Mouse (Mus musculus) c-Kit-positive CD71-negative TER-119-negative erythroid progenitor cells, embryonic 14.5 days (primary cell): Measurements from ENCODE around the gene Trem1.
A peak's percentile ranks its signal among the peaks of the same experiment; 100 is the strongest.

Source experiments
- DNase-seq: peaks from one replicate; pipeline ENCODE4 v3.0.0-alpha.2; 2013; ENCODE audit warnings: low read depth

Gene Trem1

GRCm38 (mm10) chr17:48232518-48232917 lies at the start of gene Trem1:
TSS of gene Trem1 (plus strand) at chr17:48232768.
- DNase-seq = peak; percentile 55

GRCm38 (mm10) chr17:48185252-48185651 lies 47.3 kb upstream of the Trem1 start:
- no peak for DNase-seq

- DNase-seq = no peak
Measured at GRCm38 (mm10) chr17:48192366-48192765, 40.2 kb upstream of the Trem1 start.

DNA sequence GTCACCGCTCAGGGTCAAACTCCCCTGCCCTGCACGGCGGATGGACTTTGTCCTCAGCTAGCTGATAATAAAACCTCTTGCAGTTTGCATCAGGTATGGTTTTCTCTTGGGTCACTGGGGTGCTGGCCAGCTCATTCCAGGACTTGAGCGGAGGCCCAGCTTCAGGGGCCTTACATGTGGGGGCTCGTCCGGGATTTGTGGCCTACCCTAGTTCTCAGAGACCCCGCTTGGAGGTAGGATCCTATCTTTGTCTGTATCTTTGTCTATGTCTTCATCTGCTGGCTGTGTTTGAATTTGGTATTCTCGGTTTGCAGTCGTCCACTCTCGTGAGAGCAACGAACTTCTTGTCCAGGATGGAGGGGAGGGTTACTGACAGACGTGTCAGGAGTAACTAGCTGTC lies 29.5 kb upstream of the Trem1 start:
- no peak for DNase-seq

- DNase-seq = no peak
Measured at GRCm38 (mm10) chr17:48212596-48212995, 20.0 kb upstream of the Trem1 start.

- DNase-seq = no peak
Measured at GRCm38 (mm10) chr17:48213511-48213910, 19.1 kb upstream of the Trem1 start.

GRCm38 (mm10) chr17:48215429-48215828 lies 17.1 kb upstream of the Trem1 start:
- DNase-seq = no peak

- peak; percentile 33 for DNase-seq
Measured at GRCm38 (mm10) chr17:48230680-48231079, 1.9 kb upstream of the Trem1 start.

- no peak for DNase-seq
Measured at GRCm38 (mm10) chr17:48233789-48234188, 1.2 kb downstream of the Trem1 start.

- DNase-seq = no peak
Measured at GRCm38 (mm10) chr17:48234550-48234949, 2.0 kb downstream of the Trem1 start.

GRCm38 (mm10) chr17:48235773-48236370 lies 3.3 kb downstream of the Trem1 start:
- DNase-seq = no peak

GRCm38 (mm10) chr17:48237621-48238020 lies 5.1 kb downstream of the Trem1 start:
- DNase-seq = no peak

- DNase-seq = no peak
Measured at GRCm38 (mm10) chr17:48247221-48247928, 14.8 kb downstream of the Trem1 start, which contains the start of gene Trem3. TSS of gene Trem3 (plus strand) at chr17:48247777.

- DNase-seq = no peak
Measured at GRCm38 (mm10) chr17:48249039-48249438, 16.5 kb downstream of the Trem1 start.

- DNase-seq = no peak
Measured at GRCm38 (mm10) chr17:48249501-48249900, 16.9 kb downstream of the Trem1 start.

- no peak for DNase-seq
Measured at GRCm38 (mm10) chr17:48250631-48251030, 18.1 kb downstream of the Trem1 start.

DNA sequence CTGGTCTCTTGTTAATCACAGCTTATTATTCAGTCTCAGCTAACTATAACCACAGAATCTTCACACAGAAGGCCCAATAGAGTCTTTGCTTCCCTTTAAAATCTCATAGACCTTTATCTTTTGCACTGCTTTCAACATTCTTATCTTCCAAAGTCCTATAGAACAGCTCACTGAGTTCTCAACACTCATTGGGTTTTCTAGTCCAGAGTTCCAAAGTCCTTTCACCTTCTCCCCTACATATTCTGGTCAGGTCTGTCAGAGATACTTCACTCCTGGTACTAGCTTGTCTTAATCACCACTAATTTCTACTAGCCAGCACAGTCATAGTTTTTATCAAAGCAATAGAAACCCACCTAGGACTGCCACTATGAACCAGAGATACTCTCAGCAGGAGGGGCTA lies 24.0 kb downstream of the Trem1 start:
- DNase-seq = no peak

DNA sequence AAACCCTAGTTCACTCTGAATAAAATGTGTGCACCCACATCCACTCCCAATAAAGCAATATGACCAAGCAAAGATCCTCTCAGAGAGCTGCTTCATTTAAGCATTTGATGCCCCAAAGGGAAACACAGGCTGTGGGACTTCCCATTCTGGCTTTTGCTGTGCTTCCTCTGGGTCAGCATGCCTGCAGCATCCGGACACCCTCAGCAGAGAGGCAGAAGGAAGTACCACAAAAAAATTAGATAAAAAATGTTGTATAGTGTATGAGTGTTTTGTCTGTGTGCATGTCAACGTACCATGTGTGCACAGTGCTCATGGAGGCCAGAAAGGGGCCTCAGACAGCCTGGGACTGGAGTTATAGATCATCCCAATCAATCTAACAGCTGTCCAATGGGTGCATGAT lies 29.3 kb downstream of the Trem1 start:
- no peak for DNase-seq

DNA sequence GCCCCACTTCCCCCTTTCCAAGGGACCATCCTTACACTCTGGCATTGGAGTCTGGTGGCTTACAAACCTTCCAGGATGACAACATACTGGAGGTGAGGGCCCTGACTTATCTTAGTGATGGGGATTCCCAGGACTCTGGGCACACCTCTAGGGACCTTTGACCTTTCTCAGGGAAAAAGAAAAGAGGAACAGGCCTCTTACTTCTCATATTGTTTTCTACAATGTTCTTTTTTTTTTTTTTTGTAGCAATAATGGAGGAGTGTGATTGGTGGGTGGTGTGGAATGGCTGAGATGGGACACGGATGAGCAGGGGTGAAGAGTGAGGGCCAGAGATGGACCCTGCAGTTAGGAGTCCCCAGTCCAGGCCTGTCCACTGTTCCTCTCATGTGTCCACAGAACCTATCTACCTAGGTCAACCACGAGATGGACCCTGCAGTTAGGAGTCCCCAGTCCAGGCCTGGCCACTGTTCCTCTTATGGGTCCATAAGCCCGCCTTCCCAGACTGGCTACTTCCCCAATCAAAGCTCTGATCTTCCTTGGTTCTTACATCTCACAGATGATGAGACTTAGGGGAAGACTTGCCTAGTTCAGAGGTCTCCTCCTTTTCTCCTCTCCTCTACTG lies 31.3 kb downstream of the Trem1 start, which contains the start of gene Treml4:
TSS of gene Treml4 (plus strand) at position 555 of the 622 bp plus-strand sequence.
- no peak for DNase-seq

GRCm38 (mm10) chr17:48264662-48265061 lies 32.1 kb downstream of the Trem1 start:
- DNase-seq = no peak

DNA sequence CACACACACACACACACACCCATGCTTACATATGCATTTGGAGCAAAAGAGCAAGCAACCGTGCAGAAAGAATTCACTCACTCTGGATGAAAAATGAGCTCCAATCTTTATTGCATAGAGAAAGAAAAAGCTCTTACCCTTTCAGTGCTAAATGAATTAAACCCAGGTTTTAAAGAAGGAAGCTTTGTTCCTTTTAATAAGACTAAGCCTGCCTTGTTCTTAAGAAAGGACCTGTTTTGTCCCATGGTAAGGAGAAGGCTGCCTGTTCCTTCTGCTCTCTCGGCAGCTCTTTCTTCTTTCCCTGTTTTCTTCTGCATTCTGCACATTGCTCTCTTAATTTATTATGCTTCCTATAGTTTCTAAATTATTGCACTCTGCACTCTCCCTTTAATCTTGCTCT lies 33.6 kb downstream of the Trem1 start:
- DNase-seq = no peak

- no peak for DNase-seq
Measured at GRCm38 (mm10) chr17:48266610-48267304, 34.2 kb downstream of the Trem1 start.

DNA sequence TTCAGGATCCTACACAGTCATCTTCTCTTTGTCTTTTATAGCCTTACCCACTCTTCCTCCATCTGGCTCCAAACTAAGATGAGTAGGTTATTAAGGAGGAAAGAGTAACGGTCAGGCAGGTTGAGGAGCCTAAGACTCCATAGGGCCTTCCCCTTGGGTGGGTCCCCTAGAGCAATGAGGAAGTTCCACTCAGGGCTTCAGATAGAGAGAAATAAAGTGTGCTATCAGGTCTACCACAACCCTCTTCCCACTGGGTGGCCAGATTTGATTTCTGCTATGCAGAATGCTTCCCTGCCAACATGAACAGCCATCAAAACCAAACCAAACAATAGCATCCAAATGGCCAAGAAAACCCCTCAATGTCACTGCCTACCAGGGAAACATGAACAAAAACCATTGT lies 35.0 kb downstream of the Trem1 start:
- no peak for DNase-seq
